Mouse (Mus musculus) spleen, adult 2 months (tissue): ENCODE results near the gene Gm21440. TPM values are rescaled to one million over a fixed set of nuclear protein-coding genes. Genes with fewer than 3 reads are reported as not detected.
"Not testable (repeated sequence)": the region's sequence is repeated elsewhere in the genome, so short reads cannot be mapped to it uniquely, and the experiment has no call there.

Source experiments
- DNase-seq, 2 experiments: peaks; one replicate each; pipeline versions ENCODE4 v3.0.0 to v3.0.0-alpha.2; 2012 to 2021; ENCODE audit warnings: low spot score in 2 of 2, low read depth in 1 of 2
- H3K27ac ChIP-seq: fragments of 200-500 bp; 2 replicates; pipeline ENCODE4 v1.5.1; 2012; ENCODE audit warnings: low read length, inconsistent platforms; ENCODE audit not compliant: insufficient read depth
- H3K27me3 ChIP-seq: fragments of 200-500 bp; 2 replicates; pipeline ENCODE4 v1.6.1; 2012; ENCODE audit warnings: mild to moderate bottlenecking, moderate library complexity, low read length, inconsistent platforms; ENCODE audit not compliant: control insufficient read depth, insufficient read depth
- H3K36me3 ChIP-seq: fragments of 200-500 bp; 2 replicates; pipeline ENCODE4 v1.6.1; 2012; ENCODE audit warnings: mild to moderate bottlenecking, low read length, inconsistent platforms; ENCODE audit not compliant: control insufficient read depth, insufficient read depth
- H3K4me1 ChIP-seq: fragments of 200-500 bp; 2 replicates; pipeline ENCODE4 v1.6.1; 2011; ENCODE audit warnings: inconsistent platforms; ENCODE audit not compliant: control insufficient read depth, insufficient read depth, insufficient read length
- H3K4me3 ChIP-seq: fragments of 200-500 bp; 2 replicates; pipeline ENCODE4 v1.5.1; 2011; ENCODE audit warnings: mild to moderate bottlenecking, inconsistent platforms; ENCODE audit not compliant: insufficient read depth, insufficient read length; ENCODE audit errors: extremely low read depth
- WGBS: fragments of 180-500 bp; shearing (Covaris S2); methylation state at CpG from one replicate; pipeline ENCODE4 v1.1.7; 2018; 5-methylcytosine and 5-hydroxymethylcytosine counted together
- polyA plus RNA-seq: library from polyadenylated mRNA; depleted of rRNA; stranded (reverse); fragments of >200 nt; gene quantifications from 2 replicates; pipeline ENCODE4 v1.2.3, GENCODE M21; 2012; rRNA removed

The Gm21440 gene
- not detected in 2 replicates for polyA plus RNA-seq

DNA sequence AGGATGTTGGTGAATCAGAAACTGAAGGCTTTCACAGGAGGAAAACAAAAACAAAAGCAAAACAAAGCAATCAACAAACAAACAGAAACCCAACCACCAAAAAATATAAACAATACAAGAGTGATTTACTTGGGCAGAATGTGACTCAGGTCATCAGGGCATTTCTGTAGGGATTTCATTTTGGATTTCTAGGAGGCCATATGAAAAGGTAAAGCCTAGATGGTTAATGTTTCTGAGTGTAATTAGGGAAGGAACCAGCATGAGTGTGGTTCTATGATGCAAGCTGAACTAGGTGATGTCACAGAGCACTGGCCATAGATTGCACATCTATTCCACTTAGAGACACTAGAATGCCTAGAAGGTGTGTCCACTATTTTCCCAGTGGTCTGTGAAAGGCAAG is at the start of gene Gm21440, which contains the start of gene Gm21454:
Gene Gm21440 (plus strand): TSS at position 301 of the 400 bp plus-strand sequence.
Gene Gm21454 (plus strand): TSS at position 352 of the 400 bp plus-strand sequence.
- not testable (repeated sequence) for H3K27me3 ChIP-seq, H3K36me3 ChIP-seq, DNase-seq, H3K4me3 ChIP-seq, H3K4me1 ChIP-seq, H3K27ac ChIP-seq

DNA sequence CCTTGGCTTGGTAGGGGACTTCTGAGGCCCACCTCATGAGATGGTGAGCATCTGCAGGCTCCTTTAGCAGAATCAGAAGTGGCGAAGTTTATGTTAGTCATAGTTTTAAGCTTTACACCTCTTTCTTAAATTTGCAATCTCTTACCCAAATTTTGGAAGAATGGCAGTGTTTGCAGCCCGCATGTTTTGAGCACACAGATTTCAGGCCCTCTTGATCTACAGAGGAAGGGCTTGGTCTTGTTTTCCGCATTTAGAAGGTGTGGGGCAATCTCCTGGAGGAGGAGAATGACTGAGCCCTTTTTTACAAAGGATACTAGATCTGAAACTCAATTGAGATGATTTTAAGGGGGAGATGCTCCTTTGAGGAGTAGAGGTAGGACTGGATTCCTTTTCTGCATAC is 28.4 kb upstream of the Gm21440 start, which contains the start of gene Gm21828:
Gene Gm21828 (minus strand): TSS at position 101 of the 400 bp plus-strand sequence.
- not testable (repeated sequence) for H3K27me3 ChIP-seq, H3K4me1 ChIP-seq, H3K36me3 ChIP-seq, H3K27ac ChIP-seq, DNase-seq, H3K4me3 ChIP-seq
- WGBS, result no CpG with 5 or more reads among the region's 3 CpGs

Other genes with a start within 250 kb of the Gm21440 start
- not detected in 2 replicates for gene Gm20807, start 209.5 kb upstream of the Gm21440 start, polyA plus RNA-seq
- gene Gm21891, start 118.9 kb upstream of the Gm21440 start, polyA plus RNA-seq, result not detected in 2 replicates
- not detected in 2 replicates for gene Gm21425, start 90.4 kb upstream of the Gm21440 start, polyA plus RNA-seq
- gene Gm21828, start 28.5 kb upstream of the Gm21440 start, polyA plus RNA-seq, result not detected in 2 replicates
- not detected in 2 replicates for gene Gm21454, start 51 bp downstream of the Gm21440 start, polyA plus RNA-seq
- gene Gm21725, start 96.7 kb downstream of the Gm21440 start, polyA plus RNA-seq, result not detected in 2 replicates
- not detected in 2 replicates for gene Gm21866, start 213.2 kb downstream of the Gm21440 start, polyA plus RNA-seq
- not detected in 2 replicates for gene Gm20773, start 241.6 kb downstream of the Gm21440 start, polyA plus RNA-seq